Mouse (Mus musculus) adrenal gland, postnatal 4 days (tissue): ENCODE results near the gene Cadm3. TPM values are rescaled to one million over a fixed set of nuclear protein-coding genes. Genes with fewer than 3 reads are reported as not detected.
"Not testable (repeated sequence)": the region's sequence is repeated elsewhere in the genome, so short reads cannot be mapped to it uniquely, and the experiment has no call there.

ENCODE experiments used
- DNase-seq, 2 experiments: peaks; one replicate each; pipeline ENCODE4 v3.0.0; 2021 to 2022; ENCODE audit warnings: low spot score in 2 of 2, mixed read lengths in 2 of 2
- total RNA-seq, 2 experiments: library from RNA; stranded (reverse); gene quantifications; 2 replicates each; pipeline ENCODE4 v1.2.3; 2021

The Cadm3 gene
- total RNA-seq, 2 experiments from 2014 or later, result 15.6 to 17.7 TPM

DNA sequence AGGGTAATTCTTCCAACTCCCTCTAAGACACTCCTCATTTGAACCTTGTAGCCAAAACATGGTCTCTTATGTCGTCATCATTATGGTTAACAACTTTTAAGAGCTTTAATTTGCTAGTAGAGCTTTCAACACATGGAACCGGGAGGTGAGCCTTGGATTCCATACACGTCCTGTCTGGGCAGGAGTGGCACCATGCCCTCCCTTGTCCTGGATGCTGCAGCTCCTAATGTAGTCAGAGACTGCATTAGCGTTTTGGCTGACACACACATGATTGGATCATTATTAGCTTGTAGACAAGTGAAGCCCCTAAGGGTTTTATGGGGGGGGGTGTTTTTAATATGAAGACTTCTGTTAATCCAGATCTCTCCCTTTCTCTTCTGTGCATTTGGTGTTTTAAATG, 42.5 kb downstream of the Cadm3 start:
- no peak for DNase-seq

DNA sequence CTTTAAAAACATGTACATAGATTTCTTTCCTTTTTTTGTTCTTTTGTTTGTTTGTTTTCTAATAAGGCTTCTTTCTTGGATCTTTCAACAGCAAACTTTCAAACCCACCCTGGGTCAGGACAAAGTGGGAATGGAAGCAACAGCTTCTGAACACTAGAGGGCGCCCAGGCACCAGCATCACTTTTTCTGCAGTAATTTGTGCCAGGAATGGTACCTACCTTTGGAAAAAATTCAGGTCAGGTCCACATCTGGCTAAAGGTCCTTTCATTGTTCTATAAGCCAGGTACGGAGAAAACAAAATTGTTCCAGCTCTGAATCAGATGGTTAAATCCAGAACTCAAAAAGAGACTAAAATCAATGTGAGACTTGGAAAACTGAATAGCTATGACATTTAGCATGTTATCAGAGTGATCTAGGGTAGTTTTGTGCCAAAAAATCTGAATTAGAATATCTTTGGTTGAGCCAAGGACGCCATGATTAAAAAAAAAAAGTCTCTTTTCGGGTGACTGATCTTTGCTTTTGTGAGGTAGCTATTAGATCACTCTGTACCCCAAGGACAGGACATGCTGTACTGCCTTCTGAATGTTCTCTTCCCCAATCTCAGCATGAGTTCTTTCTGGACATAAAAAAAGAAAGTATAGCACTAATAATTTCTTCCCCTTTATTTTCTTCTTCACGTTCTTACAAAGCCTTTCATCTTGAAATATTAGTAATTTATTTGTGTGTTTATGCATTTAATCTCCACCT, 43.5 kb downstream of the Cadm3 start:
- DNase-seq, result no peak

DNA sequence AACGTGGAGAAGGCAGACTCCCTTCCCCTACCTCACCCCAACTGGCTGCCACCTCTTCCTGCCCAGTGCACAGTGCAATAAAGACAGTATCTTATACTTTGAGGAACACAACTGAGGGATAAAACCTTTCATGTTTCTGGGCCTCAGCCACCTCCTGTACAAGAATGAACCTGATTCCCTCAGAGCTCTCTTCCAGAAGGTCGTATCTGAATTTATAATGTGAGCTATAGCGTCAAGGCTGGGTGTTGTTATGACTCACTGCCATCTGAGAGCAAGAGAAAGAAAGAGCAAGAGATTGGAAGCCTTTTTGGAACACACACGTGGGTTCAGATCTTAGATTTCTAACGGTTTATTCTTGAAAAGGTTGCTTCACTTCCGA, 45.3 kb downstream of the Cadm3 start:
- DNase-seq, result no peak

DNA sequence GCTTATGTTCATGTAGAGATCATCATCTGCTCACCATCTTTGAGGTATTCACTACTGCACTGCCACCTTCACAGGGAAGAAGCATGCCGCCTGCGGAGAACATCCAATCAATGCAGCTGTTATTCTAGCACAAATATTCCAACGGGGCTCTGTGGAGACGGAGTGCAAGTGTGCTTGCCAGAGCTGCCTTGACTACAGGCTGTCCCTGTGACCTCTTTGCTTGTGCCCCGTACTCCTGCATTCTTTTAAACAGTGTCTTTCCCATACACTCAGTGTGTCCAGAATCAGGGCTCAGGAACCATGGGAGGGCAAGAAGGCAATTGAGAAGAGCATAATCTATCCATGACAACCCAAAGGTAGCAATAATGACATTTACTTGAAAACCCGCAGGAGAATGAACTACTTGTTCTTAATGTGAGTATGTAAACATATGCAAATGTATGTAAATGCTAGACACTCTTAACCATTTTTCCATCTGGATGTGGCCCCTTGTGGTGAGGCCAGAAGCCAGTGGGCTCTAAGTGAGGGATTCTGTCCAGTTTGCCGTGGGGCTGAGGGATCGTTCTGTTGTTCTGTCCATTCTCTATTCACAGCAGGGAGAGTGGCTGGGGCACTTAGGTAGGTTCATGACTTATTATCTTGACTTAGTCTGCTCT, 45.8 kb downstream of the Cadm3 start:
- DNase-seq, result no peak

DNA sequence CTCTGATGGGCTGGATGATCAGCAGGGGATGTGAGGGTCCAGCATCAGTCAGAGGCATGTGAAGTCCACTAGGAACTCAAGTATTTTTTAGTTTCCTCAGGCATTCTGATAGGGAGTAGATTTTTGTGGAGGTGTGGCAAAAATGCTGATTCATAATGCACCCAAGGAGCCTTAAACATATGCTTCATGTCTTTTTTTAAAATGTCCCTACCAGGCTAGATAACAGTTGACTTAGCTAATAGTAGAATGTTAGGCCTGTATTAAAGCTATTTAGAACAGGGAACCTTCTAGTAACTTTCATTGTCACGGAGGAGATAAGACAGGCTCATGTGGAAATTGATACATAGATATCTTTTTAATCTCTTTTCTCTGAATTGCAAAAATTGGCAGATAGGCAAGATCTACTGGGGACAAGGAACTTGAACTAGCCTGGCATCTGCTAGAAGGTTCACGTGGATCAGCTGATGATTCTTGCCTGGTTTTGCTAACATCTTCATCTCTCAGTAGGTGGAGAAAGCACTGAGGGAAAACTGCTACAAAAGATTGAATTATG, 49.5 kb downstream of the Cadm3 start:
- DNase-seq, result no peak

DNA sequence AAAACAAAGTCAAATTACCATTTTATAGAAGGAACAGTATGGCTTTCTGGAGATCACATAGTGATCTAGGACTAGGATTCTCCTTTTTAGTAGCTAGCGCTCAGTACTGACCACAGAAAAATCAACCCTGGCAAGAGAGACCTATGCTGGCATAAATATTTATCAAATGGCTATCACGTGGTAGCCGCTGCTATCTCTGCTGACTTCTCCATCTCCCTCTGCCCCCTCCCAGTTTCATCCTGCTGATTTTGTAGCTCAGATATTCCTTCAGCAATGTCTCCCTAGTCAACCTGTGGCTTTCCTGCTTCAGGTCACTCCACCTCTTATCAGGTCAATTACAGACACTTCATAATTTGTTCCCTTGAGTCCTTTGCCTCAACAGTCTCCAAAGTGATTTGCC, 51.8 kb downstream of the Cadm3 start:
- no peak for DNase-seq

DNA sequence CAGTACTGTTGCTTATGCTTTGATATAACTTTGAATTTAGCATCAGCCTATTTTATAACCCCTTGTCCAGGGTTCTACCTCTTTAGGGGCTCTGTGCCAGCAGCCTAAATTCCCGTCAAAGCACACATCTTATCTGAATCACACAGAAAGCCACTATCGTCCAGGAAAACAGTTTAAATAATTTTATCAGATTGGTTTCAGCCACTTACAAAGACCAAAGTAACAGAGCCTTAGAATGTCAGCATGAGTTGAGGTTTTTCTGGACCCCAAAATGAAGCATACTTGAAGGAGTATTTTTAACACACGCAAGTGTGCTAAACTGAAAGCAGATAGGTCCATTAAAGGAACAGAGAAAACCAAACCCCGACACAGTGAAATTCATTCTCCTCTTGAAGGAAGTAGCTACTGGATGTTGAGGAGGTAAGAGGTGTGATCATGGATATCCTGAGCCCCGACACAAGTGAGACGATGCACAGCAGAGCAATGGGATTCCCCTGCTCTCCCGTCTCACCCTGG, 53.9 kb downstream of the Cadm3 start:
- not testable (repeated sequence) for DNase-seq

DNA sequence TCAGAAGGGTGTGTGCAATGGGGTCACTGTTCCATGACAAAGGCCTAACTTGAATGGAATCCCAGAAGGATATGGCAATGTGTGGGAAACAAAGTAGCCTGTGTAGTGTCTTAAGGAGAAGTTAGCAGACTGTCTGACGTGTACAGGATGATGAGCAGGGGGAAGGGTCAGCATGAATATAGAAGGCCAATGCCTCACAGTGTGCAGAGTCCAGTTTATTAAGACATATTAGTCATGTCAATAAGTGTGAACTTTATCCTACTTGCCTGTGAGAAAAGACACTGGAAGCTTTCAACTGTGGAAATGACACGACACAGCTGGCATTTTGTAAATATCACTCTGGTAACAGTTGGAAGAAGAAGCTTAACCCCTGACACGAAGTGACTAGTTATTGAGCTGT, 64.7 kb downstream of the Cadm3 start:
- not testable (repeated sequence) for DNase-seq

Other genes starting within 250 kb of the Cadm3 start
- not detected for gene Olfr1408, start 230.3 kb downstream of the Cadm3 start, total RNA-seq
- gene Olfr1406, start 177.1 kb downstream of the Cadm3 start, total RNA-seq, result not detected
- not detected for gene Olfr218, start 169.9 kb downstream of the Cadm3 start, total RNA-seq
- not detected for gene Olfr1404, start 155.3 kb downstream of the Cadm3 start, total RNA-seq
- under 1 TPM; 0.36 to 0.40 TPM for gene Fcer1a, start 140.5 kb downstream of the Cadm3 start, total RNA-seq
- not detected for gene Olfr418, start 101.7 kb downstream of the Cadm3 start, total RNA-seq
- gene Mptx2, start 89.9 kb downstream of the Cadm3 start, total RNA-seq, result not detected
- gene Ackr1, start 33.9 kb downstream of the Cadm3 start, total RNA-seq, result 1 to 10 TPM; 5.0 to 6.2 TPM
- 1 to 10 TPM; 2.3 to 2.7 TPM for gene Aim2, start 16.8 kb downstream of the Cadm3 start, total RNA-seq
- under 1 TPM; 0.17 to 0.34 TPM for gene Ifi206, start 123.3 kb upstream of the Cadm3 start, total RNA-seq
- not detected for gene Ifi214, start 168.3 kb upstream of the Cadm3 start, total RNA-seq
- under 1 TPM; 0.31 to 0.39 TPM for gene Ifi213, start 231.6 kb upstream of the Cadm3 start, total RNA-seq